Mouse (Mus musculus) MEL (cell line): ENCODE data around the gene Hpse2. TPM values are rescaled to one million over a fixed set of nuclear protein-coding genes. Genes with fewer than 3 reads are reported as not detected.
A peak's percentile ranks its signal among the peaks of the same experiment; 100 is the strongest.

Experiments
- DNase-seq: peaks from one replicate; pipeline ENCODE4 v3.0.0; 2011; ENCODE audit warnings: low read depth, low spot score
- H3K27ac ChIP-seq: 2 replicates; pipeline ENCODE4 v1.5.1; 2012; ENCODE audit warnings: low read depth, mild to moderate bottlenecking, control low read depth, low read length, moderate library complexity; ENCODE audit not compliant: control insufficient read depth
- H3K27me3 ChIP-seq, 2 experiments: fragments of 150-350 bp in 1 of 2; sonication (generic) in 1 of 2; 2 replicates each; pipeline ENCODE4 v1.6.1; 2012; ENCODE audit warnings: low read length in 2 of 2, mild to moderate bottlenecking in 2 of 2, improper control_type of control experiment in 1 of 2, moderate library complexity in 1 of 2; ENCODE audit not compliant: insufficient read depth in 2 of 2, control insufficient read depth in 1 of 2
- H3K36me3 ChIP-seq, 2 experiments: 2 replicates each; pipeline ENCODE4 v1.6.1; 2012 to 2014; ENCODE audit warnings: low read length in 2 of 2, improper control_type of control experiment in 1 of 2, inconsistent platforms in 1 of 2, mild to moderate bottlenecking in 1 of 2; ENCODE audit not compliant: insufficient read depth in 2 of 2, control insufficient read depth in 1 of 2
- H3K4me1 ChIP-seq, 2 experiments: fragments of 150-350 bp in 1 of 2; sonication (generic) in 1 of 2; 2 replicates each; pipeline ENCODE4 v1.6.1; 2012; ENCODE audit warnings: low read length in 2 of 2, improper control_type of control experiment in 1 of 2, mild to moderate bottlenecking in 1 of 2; ENCODE audit not compliant: insufficient read depth in 2 of 2, control insufficient read depth in 1 of 2
- H3K4me3 ChIP-seq, 2 experiments: fragments of 150-350 bp in 1 of 2; sonication (generic) in 1 of 2; 2 replicates each; pipeline ENCODE4 v1.5.1; 2012; ENCODE audit warnings: low read depth in 2 of 2, low read length in 2 of 2, mild to moderate bottlenecking in 2 of 2, moderate library complexity in 2 of 2, control low read depth in 1 of 2, improper control_type of control experiment in 1 of 2; ENCODE audit not compliant: control insufficient read depth in 1 of 2, insufficient read depth in 1 of 2
- H3K79me2 ChIP-seq: 2 replicates; pipeline ENCODE4 v1.6.1; 2012; ENCODE audit warnings: mild to moderate bottlenecking, low read length, moderate library complexity; ENCODE audit not compliant: control insufficient read depth, poor library complexity, insufficient read depth
- H3K9ac ChIP-seq: 2 replicates; pipeline ENCODE4 v1.6.1; 2012; ENCODE audit warnings: low read depth, mild to moderate bottlenecking, control low read depth, low read length, moderate library complexity; ENCODE audit not compliant: control insufficient read depth, poor library complexity, severe bottlenecking
- H3K9me3 ChIP-seq: fragments of 150-350 bp; sonication (generic); replicated peaks from 2 replicates; pipeline ENCODE4 v1.6.1; 2012; ENCODE audit warnings: mild to moderate bottlenecking, low read length, improper control_type of control experiment, moderate library complexity; ENCODE audit not compliant: insufficient read depth
- BHLHE40 ChIP-seq: IDR thresholded peaks from 2 replicates; pipeline ENCODE4 v1.6.1; 2012; ENCODE audit warnings: low read depth, mild to moderate bottlenecking, inconsistent platforms, low read length, improper control_type of control experiment, borderline replicate concordance
- CHD1 ChIP-seq: IDR thresholded peaks from 2 replicates; pipeline ENCODE4 v1.6.1; 2012; ENCODE audit warnings: low read depth, mild to moderate bottlenecking, inconsistent platforms, low read length, improper control_type of control experiment
- CHD2 ChIP-seq: IDR thresholded peaks from 2 replicates; pipeline ENCODE4 v1.6.1; 2011; ENCODE audit warnings: low read length, improper control_type of control experiment
- CTCF ChIP-seq, 3 experiments: IDR thresholded peaks in 2 of 3; conservative IDR thresholded peaks in 1 of 3; 2 replicates each; pipeline ENCODE4 v1.5.1; 2011 to 2012; ENCODE audit warnings: low read length in 3 of 3, low read depth in 2 of 3, mild to moderate bottlenecking in 2 of 3, improper control_type of control experiment in 1 of 3, inconsistent platforms in 1 of 3, mixed read lengths in 1 of 3, moderate library complexity in 1 of 3; ENCODE audit not compliant: control insufficient read depth in 1 of 3, insufficient read depth in 1 of 3, poor library complexity in 1 of 3, severe bottlenecking in 1 of 3
- E2F4 ChIP-seq: IDR thresholded peaks from 2 replicates; pipeline ENCODE4 v1.6.1; 2011; ENCODE audit warnings: low read depth, low read length, improper control_type of control experiment, borderline replicate concordance
- ELF1 ChIP-seq: IDR thresholded peaks from 2 replicates; pipeline ENCODE4 v1.6.1; 2014; ENCODE audit warnings: low read depth, mild to moderate bottlenecking, inconsistent platforms, low read length, improper control_type of control experiment, moderate library complexity
- EP300 ChIP-seq, 2 experiments: IDR thresholded peaks; 2 replicates each; pipeline ENCODE4 v1.6.1; 2011; ENCODE audit warnings: improper control_type of control experiment in 2 of 2, low read length in 2 of 2, low read depth in 1 of 2, mild to moderate bottlenecking in 1 of 2
- ETS1 ChIP-seq: IDR thresholded peaks from 2 replicates; pipeline ENCODE4 v1.6.1; 2012; ENCODE audit warnings: low read depth, mild to moderate bottlenecking, inconsistent platforms, low read length, improper control_type of control experiment, moderate library complexity
- GABPA ChIP-seq: IDR thresholded peaks from 2 replicates; pipeline ENCODE4 v1.6.1; 2012; ENCODE audit warnings: low read depth, mild to moderate bottlenecking, inconsistent platforms, low read length, improper control_type of control experiment, moderate library complexity
- GATA1 ChIP-seq: IDR thresholded peaks from 2 replicates; pipeline ENCODE4 v1.6.1; 2011; ENCODE audit warnings: low read depth, low read length, improper control_type of control experiment
- HCFC1 ChIP-seq: IDR thresholded peaks from 2 replicates; pipeline ENCODE4 v1.6.1; 2012; ENCODE audit warnings: low read depth, mild to moderate bottlenecking, inconsistent platforms, low read length, improper control_type of control experiment, moderate library complexity
- JUND ChIP-seq: IDR thresholded peaks from 2 replicates; pipeline ENCODE4 v1.6.1; 2011; ENCODE audit warnings: low read depth, mild to moderate bottlenecking, improper control_type of control experiment, low read length
- KAT2A ChIP-seq: conservative IDR thresholded peaks from 2 replicates; pipeline ENCODE4 v1.6.1; 2012; ENCODE audit warnings: low read depth, low read length, improper control_type of control experiment, inconsistent platforms
- MAFK ChIP-seq: IDR thresholded peaks from 2 replicates; pipeline ENCODE4 v1.6.1; 2011; ENCODE audit warnings: low read depth, mild to moderate bottlenecking, low read length, improper control_type of control experiment, borderline replicate concordance
- MAX ChIP-seq: IDR thresholded peaks from 2 replicates; pipeline ENCODE4 v1.6.1; 2011; ENCODE audit warnings: low read length, improper control_type of control experiment
- MAZ ChIP-seq: IDR thresholded peaks from 2 replicates; pipeline ENCODE4 v1.6.1; 2012; ENCODE audit warnings: low read depth, mild to moderate bottlenecking, inconsistent platforms, low read length, improper control_type of control experiment
- MEF2A ChIP-seq: IDR thresholded peaks from 2 replicates; pipeline ENCODE4 v1.6.1; 2014; ENCODE audit warnings: low read depth, mild to moderate bottlenecking, inconsistent platforms, low read length, improper control_type of control experiment; ENCODE audit not compliant: poor library complexity, insufficient replicate concordance, severe bottlenecking; ENCODE audit errors: extremely low read depth
- MXI1 ChIP-seq: IDR thresholded peaks from 2 replicates; pipeline ENCODE4 v1.6.1; 2011; ENCODE audit warnings: mild to moderate bottlenecking, low read depth, low read length, improper control_type of control experiment
- MYB ChIP-seq: IDR thresholded peaks from 2 replicates; pipeline ENCODE4 v1.6.1; 2011; ENCODE audit warnings: mild to moderate bottlenecking, low read depth, low read length, improper control_type of control experiment
- MYC ChIP-seq: IDR thresholded peaks from 2 replicates; pipeline ENCODE4 v1.6.1; 2011; ENCODE audit warnings: low read depth, mild to moderate bottlenecking, low read length, improper control_type of control experiment, moderate library complexity
- NELFE ChIP-seq: IDR thresholded peaks from 2 replicates; pipeline ENCODE4 v1.6.1; 2011; ENCODE audit warnings: low read depth, low read length, improper control_type of control experiment
- NRF1 ChIP-seq: IDR thresholded peaks from 2 replicates; pipeline ENCODE4 v1.6.1; 2014; ENCODE audit warnings: low read depth, mild to moderate bottlenecking, inconsistent platforms, low read length, improper control_type of control experiment, moderate library complexity; ENCODE audit not compliant: poor library complexity, insufficient read depth, severe bottlenecking
- POLR2AphosphoS2 ChIP-seq: IDR thresholded peaks from 2 replicates; pipeline ENCODE4 v1.6.1; 2011; ENCODE audit warnings: low read length, improper control_type of control experiment
- POLR2AphosphoS5 ChIP-seq: IDR thresholded peaks from 2 replicates; pipeline ENCODE4 v1.6.1; 2012; ENCODE audit warnings: low read depth, borderline replicate concordance, mild to moderate bottlenecking, inconsistent platforms, low read length, moderate library complexity, mixed read lengths
- RAD21 ChIP-seq: IDR thresholded peaks from 2 replicates; pipeline ENCODE4 v1.6.1; 2011; ENCODE audit warnings: mild to moderate bottlenecking, low read depth, low read length, improper control_type of control experiment
- RCOR1 ChIP-seq: IDR thresholded peaks from 2 replicates; pipeline ENCODE4 v1.6.1; 2012; ENCODE audit warnings: low read depth, mild to moderate bottlenecking, inconsistent platforms, low read length, improper control_type of control experiment
- SIN3A ChIP-seq: IDR thresholded peaks from 2 replicates; pipeline ENCODE4 v1.6.1; 2012; ENCODE audit warnings: low read length, improper control_type of control experiment, inconsistent platforms
- TAL1 ChIP-seq: IDR thresholded peaks from 2 replicates; pipeline ENCODE4 v1.6.1; 2012; ENCODE audit warnings: mild to moderate bottlenecking, inconsistent platforms, low read length, moderate library complexity, mixed read lengths
- TCF12 ChIP-seq: IDR thresholded peaks from 2 replicates; pipeline ENCODE4 v1.6.1; 2014; ENCODE audit warnings: low read depth, mild to moderate bottlenecking, inconsistent platforms, low read length, improper control_type of control experiment, moderate library complexity
- UBTF ChIP-seq: IDR thresholded peaks from 2 replicates; pipeline ENCODE4 v1.6.1; 2012; ENCODE audit warnings: low read depth, mild to moderate bottlenecking, inconsistent platforms, low read length, improper control_type of control experiment, moderate library complexity, borderline replicate concordance; ENCODE audit not compliant: insufficient read depth
- USF1 ChIP-seq: IDR thresholded peaks from 2 replicates; pipeline ENCODE4 v1.6.1; 2014; ENCODE audit warnings: low read depth, mild to moderate bottlenecking, inconsistent platforms, low read length, improper control_type of control experiment, moderate library complexity
- USF2 ChIP-seq, 2 experiments: IDR thresholded peaks; 2 replicates each; pipeline ENCODE4 v1.6.1; 2011 to 2012; ENCODE audit warnings: improper control_type of control experiment in 2 of 2, low read length in 2 of 2, borderline replicate concordance in 1 of 2, inconsistent platforms in 1 of 2, low read depth in 1 of 2, mild to moderate bottlenecking in 1 of 2; ENCODE audit not compliant: insufficient read depth in 1 of 2
- ZC3H11A ChIP-seq: IDR thresholded peaks from 2 replicates; pipeline ENCODE4 v1.6.1; 2012; ENCODE audit warnings: low read depth, mild to moderate bottlenecking, inconsistent platforms, low read length, improper control_type of control experiment
- ZKSCAN1 ChIP-seq: IDR thresholded peaks from 2 replicates; pipeline ENCODE4 v1.6.1; 2012; ENCODE audit warnings: low read depth, mild to moderate bottlenecking, inconsistent platforms, low read length, improper control_type of control experiment, moderate library complexity
- ZNF384 ChIP-seq: IDR thresholded peaks from 2 replicates; pipeline ENCODE4 v1.6.1; 2012; ENCODE audit warnings: low read depth, mild to moderate bottlenecking, inconsistent platforms, low read length, improper control_type of control experiment
- polyA plus RNA-seq, 2 experiments: library from polyadenylated mRNA; stranded (reverse) in 1 of 2; unstranded in 1 of 2; fragments of >175 nt in 1 of 2; fragments of >200 nt in 1 of 2; gene quantifications; 2 replicates each; pipeline versions ENCODE4 v1.2.1 to v1.2.4; 2012; ENCODE audit warnings: low replicate concordance in 2 of 2, low read depth in 1 of 2; ENCODE audit not compliant: insufficient read length in 2 of 2, insufficient read depth in 1 of 2, missing spikeins in 1 of 2
- total RNA-seq: library from RNA; depleted of rRNA; stranded (reverse); fragments of 300-350 nt; gene quantifications from 2 replicates; pipeline ENCODE4 v1.2.3, GENCODE M21; 2012

Hpse2 gene
- total and polyA plus RNA-seq, 3 experiments = not detected

GRCm38 (mm10) chr19:42745084-42745868 is 642.9 kb downstream of the Hpse2 start:
- peak overlapping the region; percentile 30 to 50 for H3K4me3 ChIP-seq
- H3K27ac ChIP-seq = peak overlapping the region; percentile 78
- peak; percentile 93 for DNase-seq
- no peaks in the 10 kb centered on the region for H3K27me3 ChIP-seq
- H3K36me3 ChIP-seq = peaks cover 0 to 31% of the 10 kb centered on the region in 2 experiments; a peak in 2 of 4 replicates
- H3K4me1 ChIP-seq = peaks cover 15 to 41% of the 10 kb centered on the region in 2 experiments
- peak overlapping the region; percentile 60 for H3K9ac ChIP-seq
- no peaks in the 10 kb centered on the region for H3K9me3 ChIP-seq
- no peaks in the 10 kb centered on the region for H3K79me2 ChIP-seq
- TF ChIP-seq MAX (no peak), USF1 (no peak), MEF2A (peak; percentile 59; the same call in 1 of the 2 replicates), ZKSCAN1 (no peak), ELF1 (0 out of 2 replicates have a peak, but pooled peaks have one; percentile 20), MAFK (no peak; the same call in 1 of the 2 replicates), JUND (peak; percentile 100), MYC (0 out of 2 replicates have a peak, but pooled peaks have one; percentile 62), CHD2 (no peak), ZNF384 (peak; percentile 82), UBTF (no peak), MYB (peak; percentile 72), TAL1 (peak; percentile 94), GABPA (no peak), KAT2A (no peak), POLR2AphosphoS5 (no peak), CHD1 (peak; percentile 96), HCFC1 (0 out of 2 replicates have a peak, but pooled peaks have one; percentile 16), MXI1 (0 out of 2 replicates have a peak, but pooled peaks have one; percentile 43), POLR2AphosphoS2 (no peak), NELFE (peak; percentile 36; the same call in 1 of the 2 replicates), NRF1 (no peak), E2F4 (no peak), RAD21 (no peak), RCOR1 (peak; percentile 95), CTCF (IDR thresholded peaks at IDR 0.05 in 2 of 3, conservative IDR thresholded peaks at IDR 0.05 in 1 of 3; ENCODE audit: control insufficient read depth in 1 of 3, insufficient read depth in 1 of 3, low read depth in 2 of 3, low read length in 3 of 3, poor library complexity in 1 of 3, severe bottlenecking in 1 of 3) (no peak), EP300 (IDR thresholded peaks at IDR 0.05; ENCODE audit: low read depth in 1 of 2, low read length in 2 of 2) (peak; percentile 98), MAZ (no peak; the same call in 1 of the 2 replicates), SIN3A (peak; percentile 66), ETS1 (peak; percentile 95), BHLHE40 (peak; percentile 50; the same call in 1 of the 2 replicates), ZC3H11A (no peak), GATA1 (peak; percentile 97), TCF12 (peak; percentile 99), USF2 (IDR thresholded peaks at IDR 0.05; ENCODE audit: borderline replicate concordance in 1 of 2, insufficient read depth in 1 of 2, low read depth in 1 of 2, low read length in 2 of 2) (no peak)
